Mouse (Mus musculus) thymus, adult 2 months (tissue): ENCODE measurements around the gene Fam160b1. TPM values are rescaled to one million over a fixed set of nuclear protein-coding genes. Genes with fewer than 3 reads are reported as not detected.

ENCODE experiments used
- DNase-seq: peaks from one replicate; pipeline ENCODE4 v3.0.0; 2021
- H3K27ac ChIP-seq: fragments of 200-500 bp; 2 replicates; pipeline ENCODE4 v1.5.1; 2012; ENCODE audit warnings: low read length, control low read depth; ENCODE audit not compliant: control insufficient read depth, insufficient read depth
- H3K27me3 ChIP-seq: fragments of 200-500 bp; 2 replicates; pipeline ENCODE4 v1.6.1; 2012; ENCODE audit warnings: mild to moderate bottlenecking, low read length, moderate library complexity, mixed read lengths; ENCODE audit not compliant: control insufficient read depth, insufficient read depth
- H3K36me3 ChIP-seq: fragments of 200-500 bp; 2 replicates; pipeline ENCODE4 v1.6.1; 2012; ENCODE audit warnings: mild to moderate bottlenecking, low read length, moderate library complexity; ENCODE audit not compliant: control insufficient read depth, insufficient read depth
- H3K4me1 ChIP-seq: fragments of 200-500 bp; replicated peaks from 2 replicates; pipeline ENCODE4 v1.6.1; 2012; ENCODE audit warnings: low read length; ENCODE audit not compliant: control insufficient read depth, insufficient read depth
- H3K4me3 ChIP-seq: fragments of 200-500 bp; 2 replicates; pipeline ENCODE4 v1.5.1; 2012; ENCODE audit warnings: mild to moderate bottlenecking, low read length, control low read depth, moderate library complexity; ENCODE audit not compliant: control insufficient read depth, insufficient read depth
- CTCF ChIP-seq: fragments of 200-500 bp; IDR thresholded peaks from 2 replicates; pipeline ENCODE4 v1.5.1; 2012; ENCODE audit warnings: mild to moderate bottlenecking, control low read depth, low read length, moderate library complexity, borderline replicate concordance; ENCODE audit not compliant: control insufficient read depth, poor library complexity, insufficient read depth; ENCODE audit errors: extremely low read depth
- POLR2A ChIP-seq: fragments of 200-500 bp; IDR thresholded peaks from 2 replicates; pipeline ENCODE4 v1.6.1; 2012; ENCODE audit warnings: mild to moderate bottlenecking, low read length, control low read depth, moderate library complexity; ENCODE audit not compliant: control insufficient read depth, poor library complexity, insufficient read depth; ENCODE audit errors: extremely low read depth
- WGBS: fragments of 180-500 bp; shearing (Covaris S2); methylation state at CpG from one replicate; pipeline ENCODE4 v1.1.7; 2018; 5-methylcytosine and 5-hydroxymethylcytosine counted together
- polyA plus RNA-seq: library from polyadenylated mRNA; depleted of rRNA; stranded (reverse); fragments of >200 nt; gene quantifications from 2 replicates; pipeline ENCODE4 v1.2.3, GENCODE M21; 2012

The Fam160b1 gene
- polyA plus RNA-seq, 1 experiment: 28.3 TPM

DNA sequence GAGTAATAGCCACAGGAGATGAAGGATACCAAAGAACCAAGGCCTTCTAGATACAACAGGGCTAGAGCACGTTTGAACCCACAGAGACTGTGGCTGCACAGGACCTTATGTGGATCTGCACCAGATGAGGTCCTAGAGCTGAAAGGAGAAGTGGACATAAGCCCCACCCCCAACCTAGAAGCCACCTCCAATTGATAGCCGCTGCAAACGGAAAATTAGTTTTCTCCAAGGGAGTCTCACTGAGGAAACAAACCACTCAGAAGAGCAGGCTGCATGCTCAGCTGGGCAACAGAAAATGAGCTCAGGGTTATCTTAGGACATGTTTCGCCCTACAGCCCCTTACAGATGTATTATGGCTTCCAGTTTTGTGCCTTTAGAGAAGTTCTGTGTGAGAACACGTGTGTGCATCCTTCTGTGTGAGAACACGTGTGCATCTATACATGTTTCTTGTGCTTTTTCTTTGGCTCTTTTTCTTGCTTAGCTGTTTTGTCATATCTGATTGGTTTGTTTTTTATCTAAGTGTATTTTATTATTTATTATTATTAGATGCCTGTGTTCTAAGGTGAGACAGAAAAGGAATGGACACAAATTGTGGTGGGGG is 33.0 kb downstream of the Fam160b1 start:
- WGBS: 58% methylated on average over 6 of the region's 6 CpGs
- DNase-seq: no peak
- Histone ChIP-seq H3K27ac (no peak overlapping the region), H3K4me3 (no peak overlapping the region), H3K27me3 (no peaks in the 10 kb centered on the region), H3K36me3 (peaks cover 10% of the 10 kb centered on the region), H3K4me1 (no peaks in the 10 kb centered on the region)
- TF ChIP-seq POLR2A (no peak), CTCF (no peak)

GRCm38 (mm10) chr19:57396609-57397008 is 36.1 kb downstream of the Fam160b1 start:
- H3K27ac ChIP-seq: no peak overlapping the region
- no peak for DNase-seq
- TF ChIP-seq POLR2A (no peak), CTCF (no peak)
- WGBS: 59% methylated on average over 7 of the region's 7 CpGs
- H3K4me1 ChIP-seq: no peaks in the 10 kb centered on the region
- H3K36me3 ChIP-seq: no peaks in the 10 kb centered on the region
- H3K4me3 ChIP-seq: no peak overlapping the region
- H3K27me3 ChIP-seq: no peaks in the 10 kb centered on the region

- 95% methylated on average over 6 of the region's 6 CpGs for WGBS
- Histone ChIP-seq H3K27me3 (no peaks in the 10 kb centered on the region), H3K36me3 (no peaks in the 10 kb centered on the region), H3K27ac (no peak overlapping the region), H3K4me1 (no peaks in the 10 kb centered on the region; the same call in 1 of the 2 replicates), H3K4me3 (no peak overlapping the region)
- TF ChIP-seq POLR2A (no peak), CTCF (no peak)
- no peak for DNase-seq
These were observed 41.9 kb downstream of the Fam160b1 start for GRCm38 (mm10) chr19:57402364-57402763.

DNA sequence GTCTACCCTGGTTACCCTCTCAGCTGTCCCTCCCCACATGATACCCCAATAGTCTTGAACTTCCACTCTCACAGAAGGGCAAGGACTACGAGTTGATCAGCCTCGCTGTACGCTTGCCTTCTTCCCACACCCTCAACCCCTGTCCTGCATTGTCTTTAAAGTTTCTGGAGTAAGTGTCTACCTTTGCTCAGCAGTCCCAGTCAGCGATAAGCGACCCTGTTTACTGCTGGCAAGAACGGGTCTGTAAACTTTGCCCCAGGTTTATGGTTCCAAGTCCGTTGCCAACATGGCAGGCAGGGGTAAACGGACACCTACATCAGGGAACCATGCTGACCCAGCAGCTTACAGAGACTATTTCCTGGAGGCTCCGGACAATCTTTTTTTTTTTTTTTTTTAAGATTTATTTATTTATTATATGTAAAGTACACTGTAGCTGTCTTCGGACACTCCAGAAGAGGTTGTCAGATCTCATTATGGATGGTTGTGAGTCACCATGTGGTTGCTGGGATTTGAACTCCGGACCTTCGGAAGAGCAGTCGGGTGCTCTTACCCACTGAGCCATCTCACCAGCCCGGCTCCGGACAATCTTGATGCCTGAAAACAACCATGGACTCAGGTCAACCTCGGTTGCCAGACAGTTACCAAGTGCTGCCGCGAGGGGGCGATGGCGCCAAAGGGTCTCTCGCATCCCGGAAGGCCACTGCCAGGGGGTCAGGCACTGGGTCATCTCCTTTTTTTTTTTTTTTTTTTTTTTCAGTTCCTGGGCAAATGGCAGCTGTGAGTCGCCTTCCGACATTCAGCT is 43.4 kb downstream of the Fam160b1 start:
- Histone ChIP-seq H3K36me3 (no peaks in the 10 kb centered on the region), H3K4me1 (peaks cover under 1% of the 10 kb centered on the region; the same call in 1 of the 2 replicates), H3K27me3 (no peaks in the 10 kb centered on the region), H3K4me3 (no peak overlapping the region), H3K27ac (no peak overlapping the region)
- DNase-seq: peak; percentile 75
- 36% methylated on average over 24 of the region's 24 CpGs for WGBS
- TF ChIP-seq POLR2A (no peak), CTCF (peak; percentile 93)

- no peak overlapping the region for H3K27ac ChIP-seq
- H3K4me1 ChIP-seq: peaks cover 2% of the 10 kb centered on the region; the same call in 1 of the 2 replicates
- no peaks in the 10 kb centered on the region for H3K27me3 ChIP-seq
- TF ChIP-seq CTCF (no peak), POLR2A (no peak)
- no peak overlapping the region for H3K4me3 ChIP-seq
- H3K36me3 ChIP-seq: no peaks in the 10 kb centered on the region
- DNase-seq: no peak
- WGBS: 48% methylated on average over 9 of the region's 9 CpGs
These were observed 44.0 kb downstream of the Fam160b1 start for GRCm38 (mm10) chr19:57404502-57404848.

- no peak for DNase-seq
- Histone ChIP-seq H3K36me3 (no peaks in the 10 kb centered on the region), H3K27me3 (no peaks in the 10 kb centered on the region), H3K27ac (no peak overlapping the region), H3K4me3 (no peak overlapping the region), H3K4me1 (peaks cover 22% of the 10 kb centered on the region)
- WGBS: 100% methylated on average over 1 of the region's 1 CpGs
- no peak for TF ChIP-seq CTCF
- no peak for TF ChIP-seq POLR2A
These were observed 47.5 kb downstream of the Fam160b1 start for GRCm38 (mm10) chr19:57407947-57408346.
